18 mouse cellular contexts compared by ENCODE assay signal in the genomic region with DNA sequence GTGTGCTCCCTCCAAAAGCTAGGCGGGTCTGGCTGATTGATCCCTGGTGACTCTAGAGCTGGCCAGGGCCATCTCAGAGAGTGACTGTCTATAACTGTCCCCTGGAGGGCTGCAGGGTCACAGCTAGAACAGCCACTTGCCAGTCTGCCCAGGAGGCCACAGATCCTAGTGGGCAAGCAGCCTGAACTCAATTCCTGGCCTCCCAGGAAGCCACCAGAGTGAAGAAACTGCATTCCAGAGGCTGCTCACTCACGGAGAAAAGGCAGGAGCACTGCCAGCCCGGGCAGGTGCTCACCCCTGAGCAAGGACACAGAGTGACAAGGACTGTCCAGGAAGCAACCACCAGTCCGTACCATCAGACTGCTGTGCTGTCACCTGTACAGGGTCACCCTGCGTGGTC. TPM values are rescaled to one million over a fixed set of nuclear protein-coding genes. Genes with fewer than 3 reads are reported as not detected.
A peak's percentile ranks its signal among the peaks of the same experiment; 100 is the strongest.
DNase-seq lines count a peak whose midpoint lies in the region; ATAC-seq and TF ChIP-seq lines count a peak whose summit lies in the region.
"Had no signal": no experiment of that assay in that cellular context is flagged by ENCODE, and none has a peak within 500 bp of the region (broad histone marks: within the 10 kb centered on the region; RNA-seq: fewer than 3 reads in every experiment).

No protein-coding gene starts in this region.

- no peak overlapping the region for H3K4me2 ChIP-seq in forebrain, embryonic 13.5 days
- H3K4me2 ChIP-seq in forebrain, postnatal 0 days (ENCODE audit: low read depth), result no peak overlapping the region
- no peak overlapping the region for H3K4me2 ChIP-seq in midbrain, postnatal 0 days (ENCODE audit: low read depth, low read length, poor library complexity, severe bottlenecking)
- no peak overlapping the region for H3K4me2 ChIP-seq in kidney, postnatal 0 days (ENCODE audit: low read length)
- H3K4me2 ChIP-seq: hindbrain, embryonic 15.5 days; limb, embryonic 12.5 days; midbrain, embryonic 13.5 days had no signal

- TF ChIP-seq CTCF in forebrain, postnatal 0 days (IDR thresholded peaks at IDR 0.05; ENCODE audit: low read depth), result no peak
- no peak for TF ChIP-seq CTCF in midbrain, postnatal 0 days (IDR thresholded peaks at IDR 0.05)
- TF ChIP-seq CTCF in kidney, postnatal 0 days (IDR thresholded peaks at IDR 0.05; ENCODE audit: low read depth), result no peak

- H3K4me1 ChIP-seq in forebrain, embryonic 13.5 days, result peaks cover 3% of the 10 kb centered on the region; the same call in 1 of the 2 replicates
- H3K4me1 ChIP-seq in forebrain, postnatal 0 days (ENCODE audit: insufficient read depth), result no peaks in the 10 kb centered on the region
- peaks cover 18% of the 10 kb centered on the region for H3K4me1 ChIP-seq in midbrain, embryonic 10.5 days
- H3K4me1 ChIP-seq in midbrain, postnatal 0 days (ENCODE audit: insufficient read depth, low read length), result no peaks in the 10 kb centered on the region
- no peaks in the 10 kb centered on the region for H3K4me1 ChIP-seq in kidney, postnatal 0 days (replicated peaks; ENCODE audit: insufficient read depth, low read length)
- H3K4me1 ChIP-seq: hindbrain, embryonic 15.5 days had no signal

- no peak for DNase-seq in forebrain, postnatal 0 days
- no peak for DNase-seq in midbrain, embryonic 10.5 days (ENCODE audit: low spot score)
- no peak for DNase-seq in midbrain, postnatal 0 days (ENCODE audit: low spot score)
- DNase-seq in kidney, postnatal 0 days (ENCODE audit: low spot score), result no peak
- DNase-seq in cerebellum, postnatal 10 days, result no peak
- DNase-seq in left cerebral cortex, adult 18-20 months (ENCODE audit: low spot score in 2 of 2), result no peak
- no peak for DNase-seq in thymus, postnatal 14 days
- DNase-seq: adrenal gland, adult 2 months; B cell, adult 2 months; cerebellum, adult 9-10 months; heart, adult 11 months; liver, postnatal 0 days; lung, postnatal 4 days; right cerebral cortex, adult 18-20 months had no signal

- no peaks in the 10 kb centered on the region for H3K9me3 ChIP-seq in forebrain, embryonic 13.5 days (replicated peaks)
- no peaks in the 10 kb centered on the region for H3K9me3 ChIP-seq in forebrain, postnatal 0 days (ENCODE audit: low read length)
- H3K9me3 ChIP-seq in midbrain, embryonic 10.5 days (replicated peaks), result no peaks in the 10 kb centered on the region
- no peaks in the 10 kb centered on the region for H3K9me3 ChIP-seq in midbrain, postnatal 0 days (ENCODE audit: low read length)
- no peaks in the 10 kb centered on the region for H3K9me3 ChIP-seq in kidney, postnatal 0 days (replicated peaks; ENCODE audit: low read length)
- H3K9me3 ChIP-seq: hindbrain, embryonic 15.5 days; limb, embryonic 12.5 days; midbrain, embryonic 13.5 days had no signal

- H3K36me3 ChIP-seq in forebrain, embryonic 13.5 days (ENCODE audit: poor library complexity, severe bottlenecking), result no peaks in the 10 kb centered on the region
- no peaks in the 10 kb centered on the region for H3K36me3 ChIP-seq in forebrain, postnatal 0 days (ENCODE audit: insufficient read depth)
- no peaks in the 10 kb centered on the region for H3K36me3 ChIP-seq in midbrain, embryonic 10.5 days
- H3K36me3 ChIP-seq in midbrain, postnatal 0 days (ENCODE audit: insufficient read depth, low read length), result no peaks in the 10 kb centered on the region
- H3K36me3 ChIP-seq in kidney, postnatal 0 days (ENCODE audit: insufficient read depth, low read length), result no peaks in the 10 kb centered on the region
- H3K36me3 ChIP-seq: hindbrain, embryonic 15.5 days; limb, embryonic 12.5 days; midbrain, embryonic 13.5 days had no signal

- H3K4me3 ChIP-seq in forebrain, embryonic 13.5 days, result no peak overlapping the region
- no peak overlapping the region for H3K4me3 ChIP-seq in forebrain, postnatal 0 days (ENCODE audit: low read depth, low read length)
- H3K4me3 ChIP-seq in midbrain, embryonic 10.5 days, result no peak overlapping the region
- no peak overlapping the region for H3K4me3 ChIP-seq in midbrain, postnatal 0 days (ENCODE audit: low read depth, low read length)
- no peak overlapping the region for H3K4me3 ChIP-seq in kidney, postnatal 0 days (replicated peaks; ENCODE audit: low read depth, low read length)
- H3K4me3 ChIP-seq: hindbrain, embryonic 15.5 days; limb, embryonic 12.5 days; midbrain, embryonic 13.5 days had no signal

- ATAC-seq in forebrain, embryonic 13.5 days, result no peak
- no peak for ATAC-seq in forebrain, postnatal 0 days
- no peak for ATAC-seq in midbrain, postnatal 0 days (ENCODE audit: low FRiP score)
- ATAC-seq in kidney, postnatal 0 days (replicated peaks; ENCODE audit: low FRiP score, low read depth), result 0 out of 2 replicates have a peak, but pooled peaks have one; percentile 65
- ATAC-seq: liver, postnatal 0 days; midbrain, embryonic 13.5 days had no signal

- no peaks in the 10 kb centered on the region for H3K27me3 ChIP-seq in forebrain, embryonic 13.5 days
- no peaks in the 10 kb centered on the region for H3K27me3 ChIP-seq in forebrain, postnatal 0 days (ENCODE audit: insufficient read depth, low read length)
- H3K27me3 ChIP-seq in midbrain, embryonic 10.5 days (ENCODE audit: low read depth, poor library complexity, severe bottlenecking), result no peaks in the 10 kb centered on the region
- no peaks in the 10 kb centered on the region for H3K27me3 ChIP-seq in midbrain, postnatal 0 days (ENCODE audit: insufficient read depth, low read length)
- no peaks in the 10 kb centered on the region for H3K27me3 ChIP-seq in kidney, postnatal 0 days (ENCODE audit: insufficient read depth, low read length)
- H3K27me3 ChIP-seq: hindbrain, embryonic 15.5 days; midbrain, embryonic 13.5 days had no signal

- H3K9ac ChIP-seq in forebrain, embryonic 13.5 days, result peak overlapping the region; percentile 3; the same call in 1 of the 2 replicates
- H3K9ac ChIP-seq in forebrain, postnatal 0 days, result no peak overlapping the region
- H3K9ac ChIP-seq in midbrain, postnatal 0 days (replicated peaks; ENCODE audit: low read length, poor library complexity, severe bottlenecking), result no peak overlapping the region
- no peak overlapping the region for H3K9ac ChIP-seq in kidney, postnatal 0 days (ENCODE audit: low read depth, low read length)
- H3K9ac ChIP-seq: hindbrain, embryonic 15.5 days; limb, embryonic 12.5 days; liver, postnatal 0 days; midbrain, embryonic 13.5 days had no signal

- no peak overlapping the region for H3K27ac ChIP-seq in forebrain, embryonic 13.5 days
- no peak overlapping the region for H3K27ac ChIP-seq in forebrain, postnatal 0 days (ENCODE audit: low read depth, low read length)
- peak overlapping the region; percentile 58 for H3K27ac ChIP-seq in midbrain, embryonic 10.5 days (replicated peaks)
- no peak overlapping the region for H3K27ac ChIP-seq in midbrain, postnatal 0 days (ENCODE audit: low read depth, low read length)
- peak overlapping the region; percentile 31; the same call in 1 of the 2 replicates for H3K27ac ChIP-seq in kidney, postnatal 0 days
- H3K27ac ChIP-seq: hindbrain, embryonic 15.5 days; limb, embryonic 12.5 days; midbrain, embryonic 13.5 days had no signal

- 67% methylated on average over 5 of the region's 5 CpGs for WGBS in forebrain, embryonic 13.5 days
- WGBS in forebrain, postnatal 0 days, result 60% methylated on average over 5 of the region's 5 CpGs
- WGBS in midbrain, embryonic 10.5 days, result 62% methylated on average over 5 of the region's 5 CpGs
- WGBS in midbrain, postnatal 0 days, result 64% methylated on average over 5 of the region's 5 CpGs
- 60% methylated on average over 5 of the region's 5 CpGs for WGBS in kidney, postnatal 0 days

RNA-seq across cellular contexts. Expression of gene Kifc3, which starts 34.9 kb away (rescaled TPM):
- 8.2 and 8.3 TPM in 2 replicates for polyA plus RNA-seq in forebrain, embryonic 13.5 days (2015; fragmentation: Nextera tagmentation; extraction: Ambion mirVana)
- total RNA-seq in forebrain, postnatal 0 days (2014; rRNA removed), result 53.9 and 54.1 TPM in 2 replicates
- polyA plus RNA-seq in forebrain, postnatal 0 days (2015; fragmentation: Nextera tagmentation; extraction: Ambion mirVana), result 32.7 and 33.2 TPM in 2 replicates
- polyA plus RNA-seq in midbrain, embryonic 10.5 days (2016; fragmentation: Nextera tagmentation; extraction: Ambion mirVana), result 4.1 and 5.2 TPM in 2 replicates
- 57.0 and 60.6 TPM in 2 replicates for total RNA-seq in midbrain, postnatal 0 days (2014; rRNA removed)
- polyA plus RNA-seq in midbrain, postnatal 0 days (2015; fragmentation: Nextera tagmentation; extraction: Ambion mirVana), result 37.3 and 38.9 TPM in 2 replicates
- 41.2 and 46.2 TPM in 2 replicates for polyA plus RNA-seq in kidney, postnatal 0 days (2015; fragmentation: Nextera tagmentation; extraction: Ambion mirVana)
- total RNA-seq in left cerebral cortex, adult 18-20 months (2021), result 10 to 100 TPM; 55.9 to 58.7 TPM

Comparison
In these comparisons a context has a peak if more than half of its experiments do, and no peak if none do; other contexts are left out.
1. H3K27ac ChIP-seq: peak in midbrain, embryonic 10.5 days (single experiment) and kidney, postnatal 0 days (single experiment); none in forebrain, embryonic 13.5 days (single experiment), forebrain, postnatal 0 days (single experiment) and midbrain, postnatal 0 days (single experiment).